Mouse (Mus musculus) cerebellum, adult 2 months (tissue): ENCODE measurements around the gene Basp1. TPM values are rescaled to one million over a fixed set of nuclear protein-coding genes. Genes with fewer than 3 reads are reported as not detected.

ENCODE experiments used
- DNase-seq, 2 experiments: peaks; one replicate each; pipeline ENCODE4 v3.0.0; 2021
- H3K27ac ChIP-seq: fragments of 200-500 bp; 2 replicates; pipeline ENCODE4 v1.5.1; 2012; ENCODE audit warnings: low read length, control low read depth, inconsistent platforms; ENCODE audit not compliant: insufficient read depth
- H3K27me3 ChIP-seq: fragments of 200-500 bp; 2 replicates; pipeline ENCODE4 v1.6.1; 2012; ENCODE audit warnings: inconsistent platforms, mild to moderate bottlenecking, low read length, moderate library complexity; ENCODE audit not compliant: control insufficient read depth, insufficient read depth
- H3K4me1 ChIP-seq: fragments of 200-500 bp; 2 replicates; pipeline ENCODE4 v1.6.1; 2011; ENCODE audit warnings: low read length; ENCODE audit not compliant: control insufficient read depth, insufficient read depth
- H3K4me3 ChIP-seq: fragments of 200-500 bp; replicated peaks from 2 replicates; pipeline ENCODE3; 2011; ENCODE audit warnings: mild to moderate bottlenecking, low read depth, low read length, control low read depth; ENCODE audit not compliant: insufficient read depth
- CTCF ChIP-seq: fragments of 200-500 bp; IDR thresholded peaks from 2 replicates; pipeline ENCODE4 v1.5.1; 2011; ENCODE audit warnings: low read depth, mild to moderate bottlenecking, control low read depth, low read length, moderate library complexity, borderline replicate concordance; ENCODE audit not compliant: insufficient read depth
- POLR2A ChIP-seq: fragments of 200-500 bp; IDR thresholded peaks from 2 replicates; pipeline ENCODE4 v1.6.1; 2011; ENCODE audit warnings: low read length, control low read depth, borderline replicate concordance; ENCODE audit not compliant: insufficient read depth
- WGBS: fragments of 180-500 bp; shearing (Covaris S2); methylation state at CpG from one replicate; pipeline ENCODE4 v1.1.7; 2018; 5-methylcytosine and 5-hydroxymethylcytosine counted together
- polyA plus RNA-seq: library from polyadenylated mRNA; depleted of rRNA; stranded (reverse); fragments of >200 nt; gene quantifications from 2 replicates; pipeline ENCODE4 v1.2.3, GENCODE M21; 2012

Basp1 gene
- polyA plus RNA-seq, 1 experiment = 74.3 TPM

DNA sequence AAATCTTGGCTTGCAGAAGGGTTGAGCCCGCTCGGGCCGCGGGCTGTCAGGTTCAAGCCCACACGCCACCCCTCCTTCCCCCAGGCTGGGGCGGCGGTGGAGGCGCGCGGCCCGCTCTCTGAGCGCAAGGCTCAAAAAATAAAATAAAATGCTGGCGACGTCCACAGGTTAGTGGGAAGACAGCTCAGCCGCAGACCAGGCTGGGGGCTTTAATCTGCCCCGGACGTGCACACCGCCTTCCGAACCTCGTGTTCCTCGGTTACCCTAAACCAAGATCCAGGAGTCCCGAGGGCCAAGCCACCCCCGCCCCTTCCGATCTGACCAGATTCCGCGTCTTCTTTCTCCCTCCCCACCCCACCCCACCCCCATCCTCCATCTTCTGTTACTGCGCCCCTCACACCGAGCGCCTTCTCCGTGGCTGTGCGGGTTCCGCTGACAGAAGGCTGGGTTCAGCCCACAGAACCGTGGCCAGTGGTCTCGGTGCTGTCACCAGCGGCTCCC lies 753 bp downstream of the Basp1 start:
- no peak for TF ChIP-seq CTCF
- TF ChIP-seq POLR2A = no peak
- Histone ChIP-seq H3K4me1 (0 out of 2 replicates have a peak, but pooled peaks cover 2% of the 10 kb centered on the region), H3K27ac (no peak overlapping the region), H3K27me3 (peaks cover 5% of the 10 kb centered on the region; the same call in 1 of the 2 replicates), H3K4me3 (peak overlapping the region; percentile 64)
- peak; percentile 9 to 35 for DNase-seq
- 1% methylated on average over 35 of the region's 35 CpGs for WGBS

DNA sequence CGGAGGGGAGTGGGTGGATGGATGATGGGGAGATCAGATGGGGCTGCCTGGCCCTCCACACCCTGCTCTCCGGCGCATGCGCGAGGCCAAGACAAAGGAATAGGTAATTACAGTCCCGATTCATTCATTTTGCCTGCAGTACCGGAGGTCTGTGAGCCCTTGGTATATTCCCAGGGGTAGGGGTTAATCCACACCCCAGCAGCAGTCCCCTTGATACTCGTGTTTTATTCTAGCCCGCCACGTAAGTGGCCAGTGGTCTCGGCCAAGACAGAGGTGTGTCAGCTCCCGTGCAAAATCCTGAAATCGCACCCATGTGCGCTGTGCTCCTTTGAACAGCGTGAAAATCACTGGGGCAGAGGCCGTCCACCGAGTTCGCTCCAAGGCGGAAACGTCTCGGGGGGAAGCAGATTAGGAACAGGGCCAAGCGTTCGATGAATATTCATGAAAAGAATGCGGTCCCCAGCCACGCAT lies 1.4 kb downstream of the Basp1 start:
- TF ChIP-seq CTCF (no peak), POLR2A (no peak)
- Histone ChIP-seq H3K4me1 (0 out of 2 replicates have a peak, but pooled peaks cover 2% of the 10 kb centered on the region), H3K27ac (no peak overlapping the region), H3K27me3 (peaks cover 5% of the 10 kb centered on the region; the same call in 1 of the 2 replicates), H3K4me3 (peak overlapping the region; percentile 64)
- WGBS = under 1% methylated on average over 25 of the region's 25 CpGs
- DNase-seq = peak; percentile 68 to 72

DNA sequence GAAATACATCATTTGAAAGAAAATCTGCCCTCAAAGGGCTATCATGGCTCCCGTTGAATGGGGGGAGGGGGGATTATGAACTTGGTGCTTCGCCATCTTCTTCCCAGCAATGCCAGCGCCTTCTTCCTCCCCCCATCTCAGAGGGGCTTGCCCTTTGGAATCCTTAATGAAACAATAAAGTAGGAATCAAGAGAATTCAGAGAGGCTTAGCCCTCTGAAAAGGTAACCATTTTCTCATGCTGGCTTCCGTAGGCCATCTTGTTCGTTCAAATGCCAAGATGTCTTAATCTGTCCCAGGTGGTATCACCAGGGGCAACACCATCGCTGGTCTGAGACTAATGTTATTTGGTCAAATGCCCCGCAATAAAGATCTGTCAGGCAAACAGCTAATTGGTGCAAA lies 2.1 kb downstream of the Basp1 start:
- peak in 1 of 2 experiments; percentile 6 for DNase-seq
- TF ChIP-seq POLR2A = no peak
- TF ChIP-seq CTCF = no peak
- WGBS = 32% methylated on average over 7 of the region's 7 CpGs

GRCm38 (mm10) chr15:25405926-25406325 lies 7.6 kb downstream of the Basp1 start:
- Histone ChIP-seq H3K4me1 (no peaks in the 10 kb centered on the region), H3K27ac (no peak overlapping the region), H3K27me3 (no peaks in the 10 kb centered on the region), H3K4me3 (no peak overlapping the region)
- no peak for DNase-seq
- TF ChIP-seq POLR2A (no peak), CTCF (no peak)
- WGBS = 78% methylated on average over 5 of the region's 5 CpGs

More for the DNA sequence above, 2.1 kb downstream of the Basp1 start:
- Histone ChIP-seq H3K27me3 (peaks cover 5% of the 10 kb centered on the region; the same call in 1 of the 2 replicates), H3K4me3 (peak overlapping the region; percentile 27), H3K27ac (no peak overlapping the region), H3K4me1 (0 out of 2 replicates have a peak, but pooled peaks cover 2% of the 10 kb centered on the region)

DNA sequence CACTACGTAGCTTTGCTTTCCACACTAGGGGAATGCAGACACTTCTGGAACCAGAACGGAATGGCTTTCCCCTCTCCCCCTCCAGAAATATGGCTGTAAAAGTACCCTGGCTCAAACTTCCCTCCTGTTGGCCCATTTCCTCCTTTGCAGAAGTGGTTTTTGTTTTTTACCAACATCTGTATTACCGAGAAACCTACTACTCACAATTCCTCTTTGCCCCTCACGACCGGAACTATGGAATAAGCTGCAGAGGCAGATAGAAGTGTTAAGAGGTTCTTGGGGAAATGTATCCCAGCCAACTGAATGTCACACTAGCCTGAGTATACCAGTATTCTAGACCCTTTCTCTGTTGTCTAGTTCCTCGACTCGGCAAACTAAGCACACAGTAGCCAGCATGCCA lies 9.7 kb downstream of the Basp1 start:
- Histone ChIP-seq H3K27me3 (no peaks in the 10 kb centered on the region), H3K4me1 (no peaks in the 10 kb centered on the region), H3K27ac (no peak overlapping the region), H3K4me3 (no peak overlapping the region)
- DNase-seq = no peak
- TF ChIP-seq CTCF (no peak), POLR2A (no peak)
- WGBS = 94% methylated on average over 7 of the region's 7 CpGs

DNA sequence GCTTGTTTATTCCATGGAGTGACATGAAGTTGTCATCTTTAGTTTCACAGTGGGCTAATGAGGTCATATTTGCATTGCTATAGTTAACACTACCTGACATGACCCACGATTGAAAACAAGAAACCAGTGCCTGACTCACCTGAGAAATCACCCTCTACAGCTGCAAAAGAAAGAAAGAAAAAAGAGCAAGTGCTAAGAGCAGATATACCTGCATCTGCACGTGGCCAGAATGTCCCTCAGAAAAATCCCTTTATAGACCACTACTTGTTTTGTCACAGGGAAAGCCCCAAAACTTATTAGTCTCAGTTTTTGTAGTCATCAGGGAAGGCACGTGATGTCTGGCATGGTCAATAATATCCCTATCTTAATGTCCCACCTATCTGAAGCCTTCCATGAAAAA lies 11.6 kb downstream of the Basp1 start:
- Histone ChIP-seq H3K27me3 (no peaks in the 10 kb centered on the region), H3K27ac (no peak overlapping the region), H3K4me3 (no peak overlapping the region), H3K4me1 (no peaks in the 10 kb centered on the region)
- no peak for TF ChIP-seq CTCF
- no peak for TF ChIP-seq POLR2A
- WGBS = 89% methylated on average over 3 of the region's 3 CpGs
- no peak for DNase-seq

GRCm38 (mm10) chr15:25400276-25400675 lies 13.3 kb downstream of the Basp1 start:
- 90% methylated on average over 8 of the region's 8 CpGs for WGBS
- H3K27ac ChIP-seq = no peak overlapping the region
- no peaks in the 10 kb centered on the region for H3K27me3 ChIP-seq
- H3K4me1 ChIP-seq = no peaks in the 10 kb centered on the region
- no peak overlapping the region for H3K4me3 ChIP-seq
- no peak for DNase-seq
- TF ChIP-seq POLR2A (no peak), CTCF (no peak)

- H3K4me1 ChIP-seq = no peaks in the 10 kb centered on the region
- H3K4me3 ChIP-seq = no peak overlapping the region
- no peaks in the 10 kb centered on the region for H3K27me3 ChIP-seq
- no peak overlapping the region for H3K27ac ChIP-seq
- DNase-seq = no peak
- WGBS = 75% methylated on average over 9 of the region's 9 CpGs
- TF ChIP-seq POLR2A (no peak), CTCF (no peak)
Measured at GRCm38 (mm10) chr15:25395912-25396590, 17.5 kb downstream of the Basp1 start.
